Mouse (Mus musculus) liver, embryonic 15.5 days (tissue): ENCODE results near the gene Pank4. TPM values are rescaled to one million over a fixed set of nuclear protein-coding genes. Genes with fewer than 3 reads are reported as not detected.

Source experiments
- polyA plus RNA-seq: library from polyadenylated mRNA; unstranded; fragments of >200 nt; fragmentation: Nextera tagmentation; extraction: Ambion mirVana; gene quantifications from 2 replicates; pipeline ENCODE4 v1.2.1, GENCODE M21; 2015

Gene Pank4
- polyA plus RNA-seq, 1 experiment from 2014 or later = 21.7 TPM

Other genes with a start within 250 kb of the Pank4 start
- not detected in 2 replicates for gene Ttc34, start 126.7 kb upstream of the Pank4 start, polyA plus RNA-seq
- gene Mmel1, start 94.5 kb upstream of the Pank4 start, polyA plus RNA-seq = 2.3 and 3.1 TPM in 2 replicates
- gene Fam213b, start 65.0 kb upstream of the Pank4 start, polyA plus RNA-seq = 8.1 and 9.0 TPM in 2 replicates
- 56.7 and 64.6 TPM in 2 replicates for gene Tnfrsf14, start 35.6 kb upstream of the Pank4 start, polyA plus RNA-seq
- gene Hes5, start 3.2 kb upstream of the Pank4 start, polyA plus RNA-seq = 0.15 and 0.17 TPM in 2 replicates
- 0.14 TPM in 1 of 2 replicates, not detected in the other for gene Plch2, start 92.7 kb downstream of the Pank4 start, polyA plus RNA-seq
- gene Pex10, start 102.9 kb downstream of the Pank4 start, polyA plus RNA-seq = 7.5 and 8.3 TPM in 2 replicates
- gene Rer1, start 122.3 kb downstream of the Pank4 start, polyA plus RNA-seq = 78.0 and 81.0 TPM in 2 replicates
- 0.88 and 1.1 TPM in 2 replicates for gene Morn1, start 122.5 kb downstream of the Pank4 start, polyA plus RNA-seq